Mouse (Mus musculus) frontal cortex, postnatal 25 days (tissue): ENCODE results near the gene Zfp213.
"Not testable (repeated sequence)": the region's sequence is repeated elsewhere in the genome, so short reads cannot be mapped to it uniquely, and the experiment has no call there.

Source experiments
- DNase-seq, 2 experiments: peaks; one replicate each; pipeline ENCODE4 v3.0.0; 2022; ENCODE audit warnings: low spot score in 2 of 2

Zfp213 gene

GRCm38 (mm10) chr17:23545841-23546240 is 18.2 kb downstream of the Zfp213 start:
- no peak for DNase-seq

GRCm38 (mm10) chr17:23544766-23545165 is 19.3 kb downstream of the Zfp213 start:
- no peak for DNase-seq

DNA sequence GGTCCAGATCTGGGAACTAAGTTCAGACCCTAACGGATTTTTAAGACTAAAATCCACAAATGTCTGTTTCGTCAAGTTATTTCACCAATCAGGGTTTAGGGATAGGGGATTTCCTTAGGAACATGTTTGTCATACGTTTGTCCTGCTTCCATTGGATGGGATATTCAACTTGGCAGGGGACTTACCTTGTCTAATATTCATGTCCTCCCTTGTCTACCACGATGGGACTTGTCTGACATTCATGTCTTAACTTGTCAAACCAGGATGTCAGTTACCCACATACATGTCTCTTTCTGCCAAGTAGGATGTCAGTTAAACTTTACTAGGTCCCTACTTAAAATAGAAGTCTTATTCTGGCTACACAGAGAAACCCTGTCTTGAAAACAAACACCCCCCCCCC is 20.1 kb downstream of the Zfp213 start:
- no peak for DNase-seq

- DNase-seq = no peak
Measured at GRCm38 (mm10) chr17:23543325-23543724, 20.7 kb downstream of the Zfp213 start.

GRCm38 (mm10) chr17:23542835-23543234 is 21.2 kb downstream of the Zfp213 start:
- DNase-seq = peak in 1 of 2 experiments; percentile 4

DNA sequence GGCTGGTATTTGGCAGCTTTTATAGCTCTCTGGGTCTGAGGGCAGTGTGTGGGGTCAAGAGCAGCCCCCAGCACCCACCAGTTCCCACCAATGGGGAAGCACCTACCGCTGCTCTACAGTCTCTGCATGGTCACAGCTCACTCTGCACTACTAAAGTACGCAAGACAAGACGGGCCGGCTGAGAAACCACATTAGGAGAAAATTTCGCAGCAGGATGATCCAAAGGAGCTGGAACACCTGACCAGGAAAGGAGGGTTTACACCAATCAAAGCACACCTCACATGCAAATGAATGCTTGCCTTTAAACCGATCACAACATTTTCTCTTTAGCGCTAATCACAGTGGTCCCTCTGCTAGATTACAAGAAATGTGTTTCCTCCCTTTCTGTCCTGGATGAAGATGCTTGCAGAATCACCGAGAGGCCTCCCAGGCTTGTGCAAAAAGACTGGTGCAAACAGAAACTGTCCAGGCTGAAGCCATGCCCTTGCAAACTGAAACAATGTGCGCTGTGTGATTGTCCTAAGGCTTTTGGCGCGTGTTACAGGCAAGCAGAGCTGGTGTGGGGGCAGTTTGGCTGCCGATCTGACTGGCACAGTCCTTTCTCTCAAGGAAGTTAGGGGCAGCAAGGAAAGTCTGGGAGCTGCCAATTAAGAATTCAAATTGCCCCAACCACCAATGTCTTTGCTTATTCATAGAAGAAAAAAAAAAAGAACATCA is 21.9 kb downstream of the Zfp213 start:
- peak in 1 of 2 experiments; percentile 6 for DNase-seq

DNA sequence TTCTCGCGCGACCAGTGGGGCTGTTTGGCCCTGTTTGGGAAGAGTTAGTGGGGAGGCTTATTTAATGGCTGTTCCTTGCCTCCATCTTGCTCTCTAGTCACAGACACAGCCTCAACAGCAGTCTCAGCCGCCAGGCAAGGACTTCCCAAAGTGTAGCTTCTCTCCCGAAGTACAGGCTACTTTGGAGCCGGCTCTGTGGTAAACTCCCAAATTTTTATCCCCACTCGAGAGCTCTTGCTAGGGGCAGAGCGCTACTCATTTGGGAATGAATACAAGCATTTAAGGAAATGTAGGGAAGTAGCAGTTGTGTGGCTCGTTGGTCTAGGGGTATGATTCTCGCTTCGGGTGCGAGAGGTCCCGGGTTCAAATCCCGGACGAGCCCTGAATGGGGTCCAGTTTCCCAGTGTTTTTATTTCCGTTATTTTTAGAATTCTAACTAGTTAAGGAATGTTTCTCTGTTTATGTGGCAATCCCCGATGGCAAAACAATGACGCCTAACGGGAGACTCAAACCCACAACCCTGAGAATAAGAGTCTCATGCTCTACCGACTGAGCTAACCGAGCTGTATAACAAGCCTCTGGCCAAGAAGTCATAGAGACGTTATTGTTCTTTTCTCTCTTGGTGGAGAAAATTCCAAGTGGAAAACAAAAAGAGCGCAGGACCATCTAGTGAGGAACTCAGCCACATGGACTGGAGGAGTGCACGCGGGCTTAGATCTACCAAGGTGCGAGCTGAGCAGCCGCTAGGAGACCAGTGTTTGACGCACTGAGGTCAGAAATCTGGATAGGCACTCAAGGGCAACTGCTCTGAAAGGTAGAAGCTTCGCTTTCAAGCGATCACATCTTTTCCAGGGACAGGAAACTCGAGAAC is 23.2 kb downstream of the Zfp213 start:
- DNase-seq = peak in 1 of 2 experiments; percentile 25

DNA sequence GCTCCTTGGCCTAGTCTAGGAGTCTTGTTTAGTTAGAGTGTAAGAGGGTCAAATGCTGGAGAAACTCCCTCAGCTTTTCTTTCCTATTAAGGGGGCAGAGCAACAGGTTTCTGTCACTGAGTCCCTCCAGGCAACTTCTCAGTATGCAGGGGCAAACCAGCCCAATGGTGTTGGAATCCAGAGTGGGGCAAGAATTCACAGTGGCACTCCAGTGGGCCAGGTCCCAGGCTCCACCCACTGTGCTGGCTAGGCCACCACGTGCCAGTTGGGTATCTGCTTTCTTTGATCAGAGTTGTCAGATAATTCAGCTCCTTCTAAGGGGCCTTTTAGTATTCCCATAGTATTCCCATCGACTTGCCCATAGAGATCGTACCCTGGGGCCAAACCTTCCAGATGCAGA is 23.9 kb downstream of the Zfp213 start:
- DNase-seq = no peak

DNA sequence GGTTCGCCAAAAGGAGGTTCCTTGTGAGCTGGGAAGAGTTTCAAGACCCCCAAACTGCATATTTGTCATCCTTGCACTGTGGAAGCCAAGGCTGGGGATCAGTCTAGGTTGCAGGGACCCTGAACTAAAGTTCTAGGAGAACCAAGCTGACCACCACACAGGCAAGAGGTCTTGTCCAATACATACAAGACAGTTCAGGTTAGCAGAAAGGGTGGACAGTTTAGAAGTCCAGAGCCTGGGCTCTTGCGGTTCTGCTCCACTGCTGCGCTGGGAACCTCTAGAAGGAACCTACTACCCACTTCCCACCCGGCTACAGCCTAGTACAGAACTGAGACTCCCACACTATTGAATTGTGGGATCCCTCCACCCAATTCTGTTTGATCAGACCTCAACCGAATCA is 24.4 kb downstream of the Zfp213 start:
- no peak for DNase-seq

- peak in 1 of 2 experiments; percentile 4 for DNase-seq
Measured at GRCm38 (mm10) chr17:23538299-23539015, 25.6 kb downstream of the Zfp213 start.

DNA sequence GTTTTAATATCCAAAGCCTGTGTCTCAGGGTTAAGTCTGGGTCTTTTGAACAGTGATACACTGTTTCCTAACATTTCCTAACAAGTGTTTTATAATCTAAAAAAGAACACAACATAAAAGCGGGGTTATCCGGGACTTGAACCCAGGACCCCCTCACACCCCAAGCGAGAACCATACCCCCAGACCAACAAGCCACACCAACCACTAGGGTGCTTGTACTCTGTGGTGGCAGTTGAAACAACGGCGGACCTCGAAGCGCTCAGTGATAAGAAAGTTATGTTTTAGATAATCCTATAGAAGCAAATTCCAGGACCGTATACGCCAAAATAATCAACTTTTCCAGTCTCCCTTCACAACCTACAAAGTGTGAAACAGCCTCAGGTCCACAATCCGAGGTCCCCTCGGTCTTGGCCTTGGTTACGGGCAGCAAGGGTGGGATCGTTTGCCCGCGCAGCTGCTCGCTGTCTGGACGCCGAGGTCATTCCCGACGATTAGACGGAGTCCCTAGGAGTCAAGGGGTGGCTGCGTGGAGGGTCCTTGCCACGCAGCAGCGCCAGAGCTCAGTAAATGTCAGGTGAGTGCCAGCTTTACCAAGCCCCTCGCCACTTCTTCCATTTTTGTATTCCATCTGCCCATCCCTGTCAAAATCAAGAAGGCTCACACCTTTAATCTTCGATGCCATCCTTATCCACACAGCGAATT is 26.3 kb downstream of the Zfp213 start:
- no peak for DNase-seq

GRCm38 (mm10) chr17:23535046-23535788 is 28.8 kb downstream of the Zfp213 start:
- DNase-seq = not testable (repeated sequence)

- not testable (repeated sequence) for DNase-seq
Measured at GRCm38 (mm10) chr17:23533591-23534490, 30.2 kb downstream of the Zfp213 start.

GRCm38 (mm10) chr17:23531408-23531807 is 32.6 kb downstream of the Zfp213 start:
- DNase-seq = not testable (repeated sequence)

DNA sequence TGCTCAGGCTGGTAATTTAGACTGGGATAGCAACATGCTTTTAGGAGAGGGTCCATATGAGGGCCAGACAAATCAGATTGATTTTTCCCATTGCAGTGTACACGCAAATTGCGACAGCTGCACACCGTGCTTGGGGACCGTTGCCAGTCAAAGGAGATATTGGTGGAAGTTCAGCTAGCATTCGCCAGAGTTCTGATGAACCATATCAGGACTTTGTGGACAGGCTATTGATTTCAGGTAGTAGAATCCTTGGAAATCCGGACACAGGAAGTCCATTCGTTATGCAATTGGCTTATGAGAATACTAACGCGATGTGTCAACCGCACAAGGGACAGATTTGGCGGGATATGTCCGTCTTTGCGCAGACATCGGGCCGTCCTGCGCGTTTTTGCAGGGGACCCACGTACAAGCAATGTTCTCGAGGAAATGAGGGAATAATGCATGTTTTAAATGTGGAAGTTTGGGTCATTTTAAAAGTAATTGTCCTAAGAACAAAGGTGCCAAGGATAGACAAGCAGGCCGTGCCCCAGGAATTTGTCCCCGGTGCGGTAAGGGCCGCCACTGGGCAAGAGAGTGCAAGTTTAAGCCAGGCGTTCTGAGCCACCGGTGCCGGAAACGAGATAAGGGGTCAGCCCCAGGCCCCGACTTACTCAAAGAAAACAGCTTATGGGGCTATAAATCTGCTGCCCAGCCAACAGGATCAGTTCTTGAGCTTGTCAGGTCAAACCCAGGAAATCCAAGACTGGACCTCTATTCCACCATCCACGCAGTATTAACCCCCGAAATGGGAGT is 40.9 kb downstream of the Zfp213 start:
- DNase-seq = not testable (repeated sequence)

- DNase-seq = no peak
Measured at GRCm38 (mm10) chr17:23518701-23519423, 45.2 kb downstream of the Zfp213 start.
